Mouse (Mus musculus): ENCODE data around the gene Duox2.
A peak's percentile ranks its signal among the peaks of the same experiment; 100 is the strongest.

- peak; percentile 91 for TF ChIP-seq CTCF (IDR thresholded peaks at IDR 0.05; ENCODE audit: extremely low read depth, insufficient read depth, low read length)
- no peak for TF ChIP-seq POLR2A (IDR thresholded peaks at IDR 0.05; ENCODE audit: extremely low read depth, insufficient read depth, low read length)
Observed at GRCm38 (mm10) chr2:122243671-122244131, 54.5 kb downstream of the Duox2 start.

Measured in cortical plate, adult 2 months (tissue).